Mouse (Mus musculus): ENCODE measurements around the gene Hoxa5.

Gene Hoxa5

GRCm38 (mm10) chr6:52239625-52240388, 35.4 kb upstream of the Hoxa5 start:
- DNase-seq = no peak

GRCm38 (mm10) chr6:52238976-52239375, 34.6 kb upstream of the Hoxa5 start:
- DNase-seq = no peak

- no peak for DNase-seq
Observed at GRCm38 (mm10) chr6:52238155-52238545, 33.8 kb upstream of the Hoxa5 start.

GRCm38 (mm10) chr6:52237346-52238154, 33.2 kb upstream of the Hoxa5 start:
- DNase-seq = no peak

- DNase-seq = no peak
Observed at GRCm38 (mm10) chr6:52236806-52237205, 32.4 kb upstream of the Hoxa5 start.

- no peak for DNase-seq
Observed at GRCm38 (mm10) chr6:52235866-52236265, 31.5 kb upstream of the Hoxa5 start.

GRCm38 (mm10) chr6:52235267-52235666, 30.9 kb upstream of the Hoxa5 start:
- DNase-seq = no peak

GRCm38 (mm10) chr6:52234428-52235140, 30.2 kb upstream of the Hoxa5 start:
- no peak for DNase-seq

- no peak for DNase-seq
Observed at GRCm38 (mm10) chr6:52233546-52234427, 29.4 kb upstream of the Hoxa5 start.

GRCm38 (mm10) chr6:52232984-52233545, 28.7 kb upstream of the Hoxa5 start:
- DNase-seq = no peak

- no peak for DNase-seq
Observed at GRCm38 (mm10) chr6:52232568-52232965, 28.2 kb upstream of the Hoxa5 start.

GRCm38 (mm10) chr6:52231885-52232567, 27.6 kb upstream of the Hoxa5 start:
- no peak for DNase-seq

- no peak for DNase-seq
Observed at GRCm38 (mm10) chr6:52230516-52231165, 26.3 kb upstream of the Hoxa5 start, which contains the start of gene Hoxa9. Gene Hoxa9, minus strand, starts transcription at chr6:52231089.

- DNase-seq = no peak
Observed at GRCm38 (mm10) chr6:52229558-52230416, 25.4 kb upstream of the Hoxa5 start.

GRCm38 (mm10) chr6:52228475-52229465, 24.4 kb upstream of the Hoxa5 start:
- no peak for DNase-seq

- DNase-seq = no peak
Observed at GRCm38 (mm10) chr6:52227470-52228222, 23.3 kb upstream of the Hoxa5 start.

GRCm38 (mm10) chr6:52226569-52227257, 22.3 kb upstream of the Hoxa5 start:
- no peak for DNase-seq
